Mouse (Mus musculus) midbrain, postnatal 0 days (tissue): ENCODE measurements around the gene Car14. TPM values are rescaled to one million over a fixed set of nuclear protein-coding genes. Genes with fewer than 3 reads are reported as not detected.

Source experiments
- ATAC-seq: fragments of 200-750 bp; cut with Nextera tagmentation; 2 replicates; pipeline ENCODE4 v1.8.0; 2017; ENCODE audit warnings: moderate number of reproducible peaks, mild to moderate bottlenecking, moderate TSS enrichment, moderate library complexity; ENCODE audit not compliant: low FRiP score
- DNase-seq: peaks from one replicate; pipeline ENCODE4 v3.0.0-alpha.2; 2015; ENCODE audit warnings: low spot score
- H3K27ac ChIP-seq: fragments of 300-500 bp; sonication (generic); 2 replicates; pipeline ENCODE4 v1.5.1; 2014; ENCODE audit warnings: low read depth, mild to moderate bottlenecking, low read length, mixed read lengths
- H3K27me3 ChIP-seq: fragments of 300-500 bp; sonication (generic); 2 replicates; pipeline ENCODE4 v1.6.1; 2014; ENCODE audit warnings: low read length, control low read depth, mixed read lengths; ENCODE audit not compliant: insufficient read depth
- H3K36me3 ChIP-seq: fragments of 300-500 bp; sonication (generic); 2 replicates; pipeline ENCODE4 v1.6.1; 2014; ENCODE audit warnings: low read length, control low read depth, mixed read lengths; ENCODE audit not compliant: insufficient read depth
- H3K4me1 ChIP-seq: fragments of 300-500 bp; sonication (generic); 2 replicates; pipeline ENCODE4 v1.6.1; 2014; ENCODE audit warnings: mild to moderate bottlenecking, control low read depth, antibody characterized with exemption, low read length, mixed read lengths; ENCODE audit not compliant: insufficient read depth
- H3K4me2 ChIP-seq: fragments of 300-500 bp; sonication (generic); 2 replicates; pipeline ENCODE4 v1.6.1; 2014; ENCODE audit warnings: low read depth, mild to moderate bottlenecking, low read length, mixed read lengths; ENCODE audit not compliant: poor library complexity, severe bottlenecking
- H3K4me3 ChIP-seq: fragments of 300-500 bp; sonication (generic); 2 replicates; pipeline ENCODE4 v1.5.1; 2014; ENCODE audit warnings: low read depth, mild to moderate bottlenecking, low read length, moderate library complexity
- H3K9ac ChIP-seq: fragments of 300-500 bp; sonication (generic); replicated peaks from 2 replicates; pipeline ENCODE4 v1.6.1; 2014; ENCODE audit warnings: mild to moderate bottlenecking, low read length, moderate library complexity, mixed read lengths; ENCODE audit not compliant: poor library complexity, severe bottlenecking
- H3K9me3 ChIP-seq: fragments of 300-500 bp; sonication (generic); 2 replicates; pipeline ENCODE4 v1.6.1; 2016; ENCODE audit warnings: low read length, control low read depth
- CTCF ChIP-seq: IDR thresholded peaks from 2 replicates; pipeline ENCODE4 v1.5.1; 2016; ENCODE audit warnings: antibody characterized with exemption, mild to moderate bottlenecking
- WGBS: fragments of 180-500 bp; shearing (Covaris S2); extraction: QIAGEN DNeasy Blood & Tissue Kit; methylation state at CpG from one replicate; pipeline ENCODE4 v1.1.7; 2014; 5-methylcytosine and 5-hydroxymethylcytosine counted together
- polyA plus RNA-seq: library from polyadenylated mRNA; unstranded; fragments of >200 nt; fragmentation: Nextera tagmentation; extraction: Ambion mirVana; gene quantifications from 2 replicates; pipeline ENCODE4 v1.2.1, GENCODE M21; 2015
- total RNA-seq: library from RNA; depleted of rRNA; stranded (reverse); fragments of >200 nt; gene quantifications from 2 replicates; pipeline ENCODE4 v1.2.3, GENCODE M21; 2014; rRNA removed

Car14 gene
- total and polyA plus RNA-seq, 2 experiments from 2014 or later, result 5.1 to 7.5 TPM

- H3K27ac ChIP-seq, result no peak overlapping the region
- peaks cover 49% of the 10 kb centered on the region for H3K36me3 ChIP-seq
- no peaks in the 10 kb centered on the region for H3K27me3 ChIP-seq
- H3K4me2 ChIP-seq, result no peak overlapping the region
- no peak overlapping the region for H3K4me3 ChIP-seq
- TF ChIP-seq CTCF, result no peak
- no peak for ATAC-seq
- H3K9ac ChIP-seq, result no peak overlapping the region
- 97% methylated on average over 8 of the region's 8 CpGs for WGBS
- H3K4me1 ChIP-seq, result peaks cover 2% of the 10 kb centered on the region; the same call in 1 of the 2 replicates
- H3K9me3 ChIP-seq, result no peaks in the 10 kb centered on the region
- DNase-seq, result no peak
Measured at GRCm38 (mm10) chr3:95851317-95851716, 53.2 kb downstream of the Car14 start.

- no peak overlapping the region for H3K27ac ChIP-seq
- no peak for TF ChIP-seq CTCF
- H3K4me2 ChIP-seq, result no peak overlapping the region
- 87% methylated on average over 4 of the region's 4 CpGs for WGBS
- ATAC-seq (no peak), DNase-seq (no peak)
- H3K36me3 ChIP-seq, result peaks cover 55% of the 10 kb centered on the region
- no peak overlapping the region for H3K4me3 ChIP-seq
- peaks cover 2% of the 10 kb centered on the region; the same call in 1 of the 2 replicates for H3K4me1 ChIP-seq
- no peaks in the 10 kb centered on the region for H3K9me3 ChIP-seq
- no peak overlapping the region for H3K9ac ChIP-seq
- H3K27me3 ChIP-seq, result no peaks in the 10 kb centered on the region
Measured at GRCm38 (mm10) chr3:95850611-95851010, 53.9 kb downstream of the Car14 start.

Other genes starting within 250 kb of the Car14 start
- gene Mcl1, start 245.9 kb downstream of the Car14 start, total RNA-seq, result 105 and 136 TPM in 2 replicates
- 35.8 and 42.8 TPM in 2 replicates for gene Mcl1, start 245.9 kb downstream of the Car14 start, polyA plus RNA-seq
- gene Adamtsl4, start 216.8 kb downstream of the Car14 start, total RNA-seq, result 1.3 and 1.4 TPM in 2 replicates
- 1.0 and 1.4 TPM in 2 replicates for gene Adamtsl4, start 216.8 kb downstream of the Car14 start, polyA plus RNA-seq
- 6.2 and 9.9 TPM in 2 replicates for gene Ecm1, start 165.1 kb downstream of the Car14 start, total RNA-seq
- 9.7 and 10.8 TPM in 2 replicates for gene Ecm1, start 165.1 kb downstream of the Car14 start, polyA plus RNA-seq
- gene Tars2, start 144.5 kb downstream of the Car14 start, total RNA-seq, result 34.7 and 39.8 TPM in 2 replicates
- gene Tars2, start 144.5 kb downstream of the Car14 start, polyA plus RNA-seq, result 40.8 and 45.0 TPM in 2 replicates
- gene Rprd2, start 85.8 kb downstream of the Car14 start, total RNA-seq, result 28.8 and 30.6 TPM in 2 replicates
- 20.1 and 23.6 TPM in 2 replicates for gene Rprd2, start 85.8 kb downstream of the Car14 start, polyA plus RNA-seq
- gene Prpf3, start 48.8 kb downstream of the Car14 start, total RNA-seq, result 9.3 and 11.0 TPM in 2 replicates
- 24.0 and 26.9 TPM in 2 replicates for gene Prpf3, start 48.8 kb downstream of the Car14 start, polyA plus RNA-seq
- 82.9 and 88.3 TPM in 2 replicates for gene Mrps21, start 33.2 kb downstream of the Car14 start, total RNA-seq
- gene Mrps21, start 33.2 kb downstream of the Car14 start, polyA plus RNA-seq, result 241 TPM in 2 replicates
- gene Ciart, start 22.4 kb downstream of the Car14 start, total RNA-seq, result 4.2 and 5.2 TPM in 2 replicates
- 9.3 and 12.6 TPM in 2 replicates for gene Ciart, start 22.4 kb downstream of the Car14 start, polyA plus RNA-seq
- gene BC028528, start 12.7 kb downstream of the Car14 start, total RNA-seq, result 6.5 and 27.7 TPM in 2 replicates
- 14.6 and 18.8 TPM in 2 replicates for gene BC028528, start 12.7 kb downstream of the Car14 start, polyA plus RNA-seq
- 67.5 and 71.6 TPM in 2 replicates for gene Aph1a, start 10.7 kb downstream of the Car14 start, total RNA-seq
- gene Aph1a, start 10.7 kb downstream of the Car14 start, polyA plus RNA-seq, result 39.0 and 45.2 TPM in 2 replicates
- 24.7 and 27.5 TPM in 2 replicates for gene Anp32e, start 24.6 kb upstream of the Car14 start, total RNA-seq
- 70.9 and 86.9 TPM in 2 replicates for gene Anp32e, start 24.6 kb upstream of the Car14 start, polyA plus RNA-seq
- gene Plekho1, start 91.3 kb upstream of the Car14 start, total RNA-seq, result 52.5 and 62.7 TPM in 2 replicates
- gene Plekho1, start 91.3 kb upstream of the Car14 start, polyA plus RNA-seq, result 37.3 and 41.2 TPM in 2 replicates
- 29.5 and 35.3 TPM in 2 replicates for gene Vps45, start 153.8 kb upstream of the Car14 start, total RNA-seq
- gene Vps45, start 153.8 kb upstream of the Car14 start, polyA plus RNA-seq, result 60.6 and 61.1 TPM in 2 replicates
- 14.3 and 16.3 TPM in 2 replicates for gene Otud7b, start 199.8 kb upstream of the Car14 start, total RNA-seq
- gene Otud7b, start 199.8 kb upstream of the Car14 start, polyA plus RNA-seq, result 5.7 and 7.5 TPM in 2 replicates